Mouse (Mus musculus): ENCODE measurements at regions not wholly inside any gene's neighbourhood (a gene's known extent, or its start where the extent isn't known, plus 50 kb on each side); places are given as distances from the start of the nearest gene placed in this dataset.
A peak's percentile ranks its signal among the peaks of the same experiment; 100 is the strongest.

DNA sequence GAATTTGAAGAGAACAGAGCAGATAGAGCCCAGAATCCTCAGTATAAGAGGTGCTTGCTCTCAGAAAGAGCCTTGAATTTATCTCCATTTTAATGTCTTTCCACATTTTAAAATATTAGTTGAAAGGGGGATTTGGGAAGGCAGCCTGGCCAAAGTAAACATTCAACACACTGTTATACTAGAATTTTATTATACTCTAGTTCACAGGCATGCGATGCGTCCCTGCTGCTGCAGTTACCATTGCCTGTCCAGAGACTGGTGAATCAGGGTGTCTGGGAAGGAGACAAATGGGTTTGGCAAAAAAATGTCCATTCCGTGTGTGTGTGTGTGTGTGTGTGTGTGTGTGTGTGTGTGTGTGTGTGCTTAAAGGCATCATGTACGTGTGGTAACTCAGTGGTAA lies 675.1 kb upstream of the Sox9 start:
- 30% methylated on average over 4 of the region's 4 CpGs for WGBS
- H3K4me2 ChIP-seq (ENCODE audit: low read depth, low read length), result no peak overlapping the region
- H3K4me1 ChIP-seq (ENCODE audit: control insufficient read depth, insufficient read depth, low read length), result peaks cover 6% of the 10 kb centered on the region
- H3K27me3 ChIP-seq (ENCODE audit: control insufficient read depth, insufficient read depth, low read length), result no peaks in the 10 kb centered on the region
- H3K9me3 ChIP-seq (replicated peaks; ENCODE audit: control insufficient read depth, low read length), result no peaks in the 10 kb centered on the region
- no peak overlapping the region for H3K9ac ChIP-seq (ENCODE audit: low read length)
- peak; percentile 73; the same call in 1 of the 2 replicates for ATAC-seq (ENCODE audit: insufficient read depth, low FRiP score)
- H3K27ac ChIP-seq (ENCODE audit: low read length), result peak overlapping the region; percentile 55; the same call in 1 of the 2 replicates
- no peaks in the 10 kb centered on the region for H3K36me3 ChIP-seq (ENCODE audit: control insufficient read depth, insufficient read depth, low read length)
- no peak overlapping the region for H3K4me3 ChIP-seq (replicated peaks; ENCODE audit: low read length)

DNA sequence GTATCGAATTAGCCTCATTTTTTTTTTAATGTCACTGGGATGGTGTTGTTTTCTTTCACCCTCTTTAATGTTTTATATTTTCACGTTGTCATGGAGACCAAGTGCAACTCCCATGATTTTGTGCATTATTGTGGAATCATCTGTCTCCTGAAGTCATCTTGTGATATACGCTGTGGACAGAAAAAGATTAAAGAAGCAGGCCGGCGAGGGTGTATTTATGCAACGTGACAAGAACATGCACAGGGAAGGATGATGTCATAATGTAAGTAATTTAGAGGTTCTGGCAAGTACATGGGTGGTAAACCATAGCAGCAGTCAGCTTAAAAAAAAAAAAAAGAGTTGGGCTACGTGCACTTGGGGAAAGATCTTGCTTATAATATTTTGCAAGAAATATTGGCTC lies 674.7 kb upstream of the Sox9 start:
- Histone ChIP-seq H3K27ac (ENCODE audit: low read length) (no peak overlapping the region), H3K4me1 (ENCODE audit: control insufficient read depth, insufficient read depth, low read length) (peaks cover 6% of the 10 kb centered on the region), H3K9ac (ENCODE audit: low read length) (no peak overlapping the region), H3K9me3 (replicated peaks; ENCODE audit: control insufficient read depth, low read length) (no peaks in the 10 kb centered on the region), H3K27me3 (ENCODE audit: control insufficient read depth, insufficient read depth, low read length) (no peaks in the 10 kb centered on the region), H3K4me2 (ENCODE audit: low read depth, low read length) (no peak overlapping the region), H3K36me3 (ENCODE audit: control insufficient read depth, insufficient read depth, low read length) (no peaks in the 10 kb centered on the region), H3K4me3 (replicated peaks; ENCODE audit: low read length) (no peak overlapping the region)
- WGBS, result 40% methylated on average over 7 of the region's 7 CpGs
- ATAC-seq (ENCODE audit: insufficient read depth, low FRiP score), result peak; percentile 42; the same call in 1 of the 2 replicates

DNA sequence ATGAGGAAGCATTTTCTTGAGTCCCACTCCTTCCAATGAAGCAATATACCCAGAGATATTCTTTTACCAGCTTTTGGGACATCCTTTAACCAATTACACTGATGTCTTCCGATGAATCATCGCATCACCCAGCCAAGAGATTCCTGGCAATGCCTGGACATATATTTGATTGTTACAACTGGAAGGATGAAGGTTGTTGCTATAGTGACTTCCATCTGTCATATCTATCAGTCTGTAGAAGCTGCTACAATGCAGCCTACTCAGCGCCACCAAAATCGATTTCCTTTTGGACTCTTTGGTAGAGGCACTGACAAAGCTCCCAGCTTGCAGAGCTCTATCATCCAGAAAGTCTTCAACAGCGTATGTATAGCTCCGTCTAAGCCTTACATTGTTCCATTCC lies 661.0 kb upstream of the Sox9 start:
- no peak overlapping the region for H3K9ac ChIP-seq (ENCODE audit: low read length)
- no peaks in the 10 kb centered on the region for H3K4me1 ChIP-seq (ENCODE audit: control insufficient read depth, insufficient read depth, low read length)
- no peaks in the 10 kb centered on the region for H3K9me3 ChIP-seq (replicated peaks; ENCODE audit: control insufficient read depth, low read length)
- no peak overlapping the region for H3K4me2 ChIP-seq (ENCODE audit: low read depth, low read length)
- no peak for ATAC-seq (ENCODE audit: insufficient read depth, low FRiP score)
- 90% methylated on average over 6 of the region's 6 CpGs for WGBS
- H3K27me3 ChIP-seq (ENCODE audit: control insufficient read depth, insufficient read depth, low read length), result no peaks in the 10 kb centered on the region
- no peaks in the 10 kb centered on the region for H3K36me3 ChIP-seq (ENCODE audit: control insufficient read depth, insufficient read depth, low read length)
- H3K4me3 ChIP-seq (replicated peaks; ENCODE audit: low read length), result no peak overlapping the region
- no peak overlapping the region for H3K27ac ChIP-seq (ENCODE audit: low read length)

DNA sequence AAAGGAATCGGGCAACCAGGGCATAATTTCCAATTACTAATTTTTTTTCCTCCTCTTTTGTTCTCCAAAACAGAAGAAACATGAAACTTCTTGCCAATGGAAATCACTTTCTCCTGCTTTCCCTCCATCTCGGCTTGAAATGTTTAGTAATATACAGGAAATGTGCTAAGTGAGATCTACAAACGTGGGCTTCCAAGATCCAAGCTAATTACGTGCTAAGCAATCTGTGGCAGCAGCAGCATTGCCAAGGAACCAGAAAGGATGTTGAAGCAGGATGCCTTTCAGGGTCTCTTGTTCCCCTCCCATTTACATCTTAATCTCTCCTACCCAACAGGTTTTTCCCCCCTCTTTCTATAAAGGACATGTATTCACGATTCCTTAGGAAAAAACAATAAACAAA lies 660.2 kb upstream of the Sox9 start:
- H3K9ac ChIP-seq (ENCODE audit: low read length), result no peak overlapping the region
- WGBS, result 54% methylated on average over 5 of the region's 5 CpGs
- ATAC-seq (ENCODE audit: insufficient read depth, low FRiP score), result no peak
- no peak overlapping the region for H3K4me3 ChIP-seq (replicated peaks; ENCODE audit: low read length)
- H3K9me3 ChIP-seq (replicated peaks; ENCODE audit: control insufficient read depth, low read length), result no peaks in the 10 kb centered on the region
- no peaks in the 10 kb centered on the region for H3K36me3 ChIP-seq (ENCODE audit: control insufficient read depth, insufficient read depth, low read length)
- H3K4me2 ChIP-seq (ENCODE audit: low read depth, low read length), result no peak overlapping the region
- no peaks in the 10 kb centered on the region for H3K27me3 ChIP-seq (ENCODE audit: control insufficient read depth, insufficient read depth, low read length)
- no peak overlapping the region for H3K27ac ChIP-seq (ENCODE audit: low read length)
- H3K4me1 ChIP-seq (ENCODE audit: control insufficient read depth, insufficient read depth, low read length), result no peaks in the 10 kb centered on the region

DNA sequence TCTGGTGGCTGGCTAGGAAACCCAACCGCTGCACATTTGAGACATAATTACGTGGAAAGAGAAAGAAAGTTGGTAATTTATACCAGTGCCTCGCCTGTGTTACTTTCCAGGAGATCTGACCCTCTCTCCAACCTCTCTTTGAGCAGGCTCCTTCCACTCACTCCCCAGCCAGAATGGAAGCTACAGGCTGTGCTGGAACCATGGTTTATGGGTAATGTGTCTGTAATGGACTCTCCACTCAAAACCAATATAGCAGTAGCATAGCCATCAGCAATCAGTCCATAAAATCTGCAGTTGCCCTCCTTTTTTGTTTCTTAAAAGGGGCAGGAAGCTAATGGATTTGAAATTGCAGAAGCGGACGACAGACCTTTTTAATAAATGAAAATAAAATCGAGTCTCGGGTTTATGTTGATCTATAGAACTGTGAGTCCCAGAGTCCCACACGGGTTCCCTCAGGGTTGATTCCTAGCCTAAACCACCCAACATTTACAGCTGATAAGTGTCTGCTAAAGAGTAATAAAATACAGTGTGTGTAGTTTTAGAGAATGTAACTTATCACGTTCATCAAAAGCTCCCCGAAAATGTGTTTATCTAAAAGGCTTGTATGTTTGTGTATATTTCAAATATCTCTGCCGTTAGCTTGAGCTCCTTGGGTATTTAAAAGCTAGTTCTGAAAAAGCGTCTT lies 656.6 kb upstream of the Sox9 start:
- no peak for ATAC-seq (ENCODE audit: insufficient read depth, low FRiP score)

DNA sequence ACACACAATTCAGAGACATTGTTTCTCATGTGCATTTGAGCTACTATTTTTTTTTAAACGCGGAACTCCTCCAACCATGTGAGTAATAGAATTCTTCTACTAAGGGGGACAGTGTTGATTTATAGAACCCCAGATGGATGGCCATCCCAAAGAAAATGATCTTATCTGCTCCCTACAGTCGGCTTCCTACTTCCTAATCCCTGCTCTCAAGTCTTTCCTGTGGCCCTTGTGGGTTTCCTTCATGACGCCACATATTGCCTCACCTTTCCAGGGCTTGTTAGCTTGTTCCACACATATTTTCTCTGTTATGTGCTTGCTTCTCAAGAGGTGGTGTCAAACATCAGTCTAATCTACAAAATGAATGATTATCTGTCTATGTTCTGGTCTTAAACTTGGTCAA lies 651.9 kb upstream of the Sox9 start:
- no peaks in the 10 kb centered on the region for H3K9me3 ChIP-seq (replicated peaks; ENCODE audit: control insufficient read depth, low read length)
- no peaks in the 10 kb centered on the region for H3K4me1 ChIP-seq (ENCODE audit: control insufficient read depth, insufficient read depth, low read length)
- no peak overlapping the region for H3K27ac ChIP-seq (ENCODE audit: low read length)
- H3K4me3 ChIP-seq (replicated peaks; ENCODE audit: low read length), result no peak overlapping the region
- no peak overlapping the region for H3K4me2 ChIP-seq (ENCODE audit: low read depth, low read length)
- no peak for ATAC-seq (ENCODE audit: insufficient read depth, low FRiP score)
- 66% methylated on average over 4 of the region's 4 CpGs for WGBS
- no peak overlapping the region for H3K9ac ChIP-seq (ENCODE audit: low read length)
- no peaks in the 10 kb centered on the region for H3K36me3 ChIP-seq (ENCODE audit: control insufficient read depth, insufficient read depth, low read length)
- H3K27me3 ChIP-seq (ENCODE audit: control insufficient read depth, insufficient read depth, low read length), result no peaks in the 10 kb centered on the region

More for the DNA sequence above, 656.6 kb upstream of the Sox9 start:
- no peak overlapping the region for H3K27ac ChIP-seq (ENCODE audit: low read length)
- no peak overlapping the region for H3K4me2 ChIP-seq (ENCODE audit: low read depth, low read length)
- no peak overlapping the region for H3K9ac ChIP-seq (ENCODE audit: low read length)
- 39% methylated on average over 12 of the region's 12 CpGs for WGBS
- H3K27me3 ChIP-seq (ENCODE audit: control insufficient read depth, insufficient read depth, low read length), result no peaks in the 10 kb centered on the region
- H3K4me1 ChIP-seq (ENCODE audit: control insufficient read depth, insufficient read depth, low read length), result no peaks in the 10 kb centered on the region
- H3K4me3 ChIP-seq (replicated peaks; ENCODE audit: low read length), result no peak overlapping the region
- H3K9me3 ChIP-seq (replicated peaks; ENCODE audit: control insufficient read depth, low read length), result no peaks in the 10 kb centered on the region
- no peaks in the 10 kb centered on the region for H3K36me3 ChIP-seq (ENCODE audit: control insufficient read depth, insufficient read depth, low read length)

- no peaks in the 10 kb centered on the region for H3K27me3 ChIP-seq (ENCODE audit: control insufficient read depth, insufficient read depth, low read length)
- ATAC-seq (ENCODE audit: insufficient read depth, low FRiP score), result no peak
- H3K36me3 ChIP-seq (ENCODE audit: control insufficient read depth, insufficient read depth, low read length), result no peaks in the 10 kb centered on the region
- no peak overlapping the region for H3K4me2 ChIP-seq (ENCODE audit: low read depth, low read length)
- no peak overlapping the region for H3K4me3 ChIP-seq (replicated peaks; ENCODE audit: low read length)
- no peaks in the 10 kb centered on the region for H3K9me3 ChIP-seq (replicated peaks; ENCODE audit: control insufficient read depth, low read length)
- no peak overlapping the region for H3K9ac ChIP-seq (ENCODE audit: low read length)
- H3K27ac ChIP-seq (ENCODE audit: low read length), result no peak overlapping the region
- 24% methylated on average over 8 of the region's 8 CpGs for WGBS
- H3K4me1 ChIP-seq (ENCODE audit: control insufficient read depth, insufficient read depth, low read length), result peaks cover 6% of the 10 kb centered on the region
Measured at GRCm38 (mm10) chr11:112137401-112138020, 644.5 kb upstream of the Sox9 start.

DNA sequence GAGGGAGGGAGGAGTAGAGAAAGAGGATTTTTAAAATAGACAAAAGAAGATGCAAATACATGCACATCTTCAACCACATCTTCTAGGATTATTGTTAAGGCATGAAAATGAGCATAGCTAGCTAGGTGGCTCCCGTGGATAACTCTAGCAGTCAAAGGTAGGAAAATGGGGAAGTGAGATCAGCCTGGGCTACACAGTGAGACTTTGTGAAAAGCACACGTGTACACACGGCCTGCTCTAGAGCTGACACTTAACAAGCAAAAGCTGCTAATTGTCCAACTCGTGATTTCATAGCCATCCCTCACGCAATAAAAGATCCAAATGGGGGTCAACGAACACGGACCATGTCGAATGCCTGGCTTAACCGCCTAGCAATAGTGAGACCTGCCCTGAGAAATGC lies 642.0 kb upstream of the Sox9 start:
- no peaks in the 10 kb centered on the region for H3K9me3 ChIP-seq (replicated peaks; ENCODE audit: control insufficient read depth, low read length)
- no peak overlapping the region for H3K9ac ChIP-seq (ENCODE audit: low read length)
- no peak for ATAC-seq (ENCODE audit: insufficient read depth, low FRiP score)
- 92% methylated on average over 9 of the region's 9 CpGs for WGBS
- no peaks in the 10 kb centered on the region for H3K36me3 ChIP-seq (ENCODE audit: control insufficient read depth, insufficient read depth, low read length)
- H3K4me1 ChIP-seq (ENCODE audit: control insufficient read depth, insufficient read depth, low read length), result peaks cover 6% of the 10 kb centered on the region
- H3K4me3 ChIP-seq (replicated peaks; ENCODE audit: low read length), result no peak overlapping the region
- H3K27ac ChIP-seq (ENCODE audit: low read length), result no peak overlapping the region
- no peak overlapping the region for H3K4me2 ChIP-seq (ENCODE audit: low read depth, low read length)
- H3K27me3 ChIP-seq (ENCODE audit: control insufficient read depth, insufficient read depth, low read length), result no peaks in the 10 kb centered on the region

GRCm38 (mm10) chr11:112140495-112140894 lies 641.5 kb upstream of the Sox9 start:
- 93% methylated on average over 4 of the region's 4 CpGs for WGBS
- H3K27ac ChIP-seq (ENCODE audit: low read length), result no peak overlapping the region
- no peak overlapping the region for H3K4me3 ChIP-seq (replicated peaks; ENCODE audit: low read length)
- no peak overlapping the region for H3K9ac ChIP-seq (ENCODE audit: low read length)
- ATAC-seq (ENCODE audit: insufficient read depth, low FRiP score), result no peak
- H3K9me3 ChIP-seq (replicated peaks; ENCODE audit: control insufficient read depth, low read length), result no peaks in the 10 kb centered on the region
- no peaks in the 10 kb centered on the region for H3K27me3 ChIP-seq (ENCODE audit: control insufficient read depth, insufficient read depth, low read length)
- H3K36me3 ChIP-seq (ENCODE audit: control insufficient read depth, insufficient read depth, low read length), result no peaks in the 10 kb centered on the region
- no peak overlapping the region for H3K4me2 ChIP-seq (ENCODE audit: low read depth, low read length)
- H3K4me1 ChIP-seq (ENCODE audit: control insufficient read depth, insufficient read depth, low read length), result peaks cover 6% of the 10 kb centered on the region
